Mouse (Mus musculus): ENCODE measurements at regions not wholly inside any gene's neighbourhood (a gene's known extent, or its start where the extent isn't known, plus 50 kb on each side); places are given as distances from the start of the nearest gene placed in this dataset.

DNA sequence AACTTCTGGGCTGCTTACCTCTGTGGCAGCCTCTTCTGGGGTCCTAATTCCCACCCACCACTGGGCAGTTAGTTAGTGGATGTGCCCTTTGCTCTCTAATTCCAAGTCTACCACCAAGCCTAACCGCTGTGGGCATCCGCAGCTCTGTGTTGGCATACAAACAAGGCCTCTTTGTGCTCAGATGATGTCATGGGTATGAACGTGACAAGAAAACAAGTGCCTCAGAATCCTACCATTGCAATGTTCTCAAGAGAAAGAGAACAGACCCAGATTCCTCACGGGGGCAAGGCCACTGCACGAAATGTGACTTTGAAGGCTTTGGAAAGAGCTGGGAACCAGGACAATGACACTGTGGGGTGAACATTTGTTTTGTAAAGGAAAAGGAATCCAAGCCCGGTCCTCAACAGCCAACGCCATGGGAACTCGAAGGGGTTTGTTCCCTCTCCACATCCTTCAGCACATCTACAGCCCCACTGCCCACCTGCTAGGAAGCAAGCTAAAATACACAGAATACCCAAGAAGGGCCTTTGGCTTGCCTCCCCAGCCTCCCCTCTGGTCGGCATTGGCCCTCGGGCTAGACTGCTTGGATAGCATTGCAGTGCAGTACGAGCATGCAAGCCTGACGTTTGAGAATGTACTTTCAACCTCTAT lies 210.2 kb upstream of the Pabpc6 start:
- no peak overlapping the region for H3K9ac ChIP-seq (ENCODE audit: insufficient read depth, low read depth)
- H3K4me1 ChIP-seq (ENCODE audit: control insufficient read depth in 1 of 2, insufficient read depth in 2 of 2), result 0 out of 4 replicates have a peak, but pooled peaks cover 0 to 3% of the 10 kb centered on the region in 2 experiments
- no peak overlapping the region for H3K27ac ChIP-seq (ENCODE audit: insufficient read depth, low read depth)
- H3K9me3 ChIP-seq (replicated peaks; ENCODE audit: low read length), result no peaks in the 10 kb centered on the region
- no peaks in the 10 kb centered on the region for H3K79me2 ChIP-seq (replicated peaks; ENCODE audit: control insufficient read depth, extremely low read depth, insufficient read depth, poor library complexity, severe bottlenecking)
- in situ Hi-C loops (cut with MboI; ENCODE audit: low pct_ligation_motif_present, low pct_unique_long_range_greater_than_20kb, low sequenced_read_pairs) (loop anchor here (25.0 kb wide), 1 partner anchor 433 kb away; the partner anchor contains the start of gene Qk), dilution Hi-C loops (cut with MboI; ENCODE audit: extremely low pct_ligation_motif_present, extremely low pct_unique_long_range_greater_than_20kb, low sequenced_read_pairs) (no loop called here)
- DNase-seq (ENCODE audit: extremely low read depth), result no peak
- H3K36me3 ChIP-seq (replicated peaks in 1 of 2; ENCODE audit: control insufficient read depth in 1 of 2, insufficient read depth in 1 of 2, low read length in 1 of 2), result no peaks in the 10 kb centered on the region
- H3K4me2 ChIP-seq (ENCODE audit: insufficient read depth, low read depth, poor library complexity, severe bottlenecking), result no peak overlapping the region
- H3K4me3 ChIP-seq (replicated peaks in 1 of 3; ENCODE audit: low read depth in 2 of 3, low read length in 2 of 3, poor library complexity in 1 of 3), result no peak overlapping the region
- H3K27me3 ChIP-seq (replicated peaks), result no peaks in the 10 kb centered on the region
- TF ChIP-seq NRF1 (IDR thresholded peaks at IDR 0.05; ENCODE audit: low read depth, low read length) (no peak), ZMIZ1 (IDR thresholded peaks at IDR 0.05; ENCODE audit: low read depth, low read length) (no peak), IRF4 (IDR thresholded peaks at IDR 0.05; ENCODE audit: low read depth, low read length) (no peak), ZNF384 (IDR thresholded peaks at IDR 0.05; ENCODE audit: low read depth, low read length) (no peak), NELFE (IDR thresholded peaks at IDR 0.05; ENCODE audit: low read depth, low read length) (no peak), ETS1 (conservative IDR thresholded peaks at IDR 0.05; ENCODE audit: low read depth, low read length) (no peak)

DNA sequence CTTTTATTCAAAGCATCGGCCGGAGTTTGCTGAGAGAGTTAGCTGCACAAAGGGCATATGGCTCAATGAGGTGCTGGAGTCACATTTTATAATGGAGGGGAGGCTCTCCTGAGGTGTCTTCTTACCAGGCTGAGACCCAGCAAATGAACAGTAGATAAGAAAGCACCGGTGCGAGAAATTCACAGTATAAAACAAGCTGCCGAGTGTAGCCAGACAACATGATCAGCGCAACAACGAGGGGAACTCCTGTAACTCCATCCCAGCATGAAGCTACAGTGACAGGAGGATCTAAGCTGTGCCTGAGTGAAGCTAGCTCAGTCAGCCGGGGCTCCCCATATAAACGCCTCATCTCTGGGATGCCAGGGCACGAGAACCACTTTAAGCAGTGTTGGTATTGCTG lies 204.2 kb upstream of the Pabpc6 start:
- H3K4me1 ChIP-seq (ENCODE audit: control insufficient read depth in 1 of 2, insufficient read depth in 2 of 2), result no peaks in the 10 kb centered on the region
- TF ChIP-seq MAFK (IDR thresholded peaks at IDR 0.05; ENCODE audit: insufficient replicate concordance, low read length), result no peak
- no peak for TF ChIP-seq KAT2A (IDR thresholded peaks at IDR 0.05; ENCODE audit: insufficient replicate concordance, low read length)
- TF ChIP-seq NELFE (IDR thresholded peaks at IDR 0.05; ENCODE audit: low read depth, low read length), result no peak
- TF ChIP-seq MXI1 (IDR thresholded peaks at IDR 0.05; ENCODE audit: low read depth, low read length), result no peak
- no peak for TF ChIP-seq E2F4 (IDR thresholded peaks at IDR 0.05; ENCODE audit: insufficient replicate concordance, low read depth, low read length)
- TF ChIP-seq UBTF (IDR thresholded peaks at IDR 0.05; ENCODE audit: low read depth, low read length), result no peak
- TF ChIP-seq MYC (IDR thresholded peaks at IDR 0.05; ENCODE audit: low read depth, low read length), result no peak
- TF ChIP-seq CHD1 (IDR thresholded peaks at IDR 0.05; ENCODE audit: low read depth, low read length), result no peak
- no peak for TF ChIP-seq PAX5 (IDR thresholded peaks at IDR 0.05; ENCODE audit: low read length)
- no peak for TF ChIP-seq CTCF (conservative IDR thresholded peaks at IDR 0.05 in 1 of 2, IDR thresholded peaks at IDR 0.05 in 1 of 2; ENCODE audit: low read depth in 2 of 2, low read length in 2 of 2)
- no peak overlapping the region for H3K9ac ChIP-seq (ENCODE audit: insufficient read depth, low read depth)
- H3K27me3 ChIP-seq (replicated peaks), result no peaks in the 10 kb centered on the region
- no peak overlapping the region for H3K4me3 ChIP-seq (replicated peaks in 1 of 3; ENCODE audit: low read depth in 2 of 3, low read length in 2 of 3, poor library complexity in 1 of 3)
- no peak overlapping the region for H3K27ac ChIP-seq (ENCODE audit: insufficient read depth, low read depth)
- in situ Hi-C loops (cut with MboI; ENCODE audit: low pct_ligation_motif_present, low pct_unique_long_range_greater_than_20kb, low sequenced_read_pairs), result no loop called here
- H3K9me3 ChIP-seq (replicated peaks; ENCODE audit: low read length), result no peaks in the 10 kb centered on the region
- no peaks in the 10 kb centered on the region for H3K79me2 ChIP-seq (replicated peaks; ENCODE audit: control insufficient read depth, extremely low read depth, insufficient read depth, poor library complexity, severe bottlenecking)
- dilution Hi-C loops (cut with MboI; ENCODE audit: extremely low pct_ligation_motif_present, extremely low pct_unique_long_range_greater_than_20kb, low sequenced_read_pairs), result no loop called here
- H3K36me3 ChIP-seq (replicated peaks in 1 of 2; ENCODE audit: control insufficient read depth in 1 of 2, insufficient read depth in 1 of 2, low read length in 1 of 2), result no peaks in the 10 kb centered on the region
- no peak overlapping the region for H3K4me2 ChIP-seq (ENCODE audit: insufficient read depth, low read depth, poor library complexity, severe bottlenecking)
- DNase-seq (ENCODE audit: extremely low read depth), result no peak
